Mouse (Mus musculus) forebrain, embryonic 12.5 days (tissue): ENCODE results near the gene Adk. TPM values are rescaled to one million over a fixed set of nuclear protein-coding genes. Genes with fewer than 3 reads are reported as not detected.

Experiments
- ATAC-seq: fragments of 200-750 bp; cut with Nextera tagmentation; 2 replicates; pipeline ENCODE4 v1.8.0; 2017; ENCODE audit warnings: moderate TSS enrichment; ENCODE audit not compliant: low FRiP score
- H3K27ac ChIP-seq: fragments of 300-500 bp; sonication (generic); 2 replicates; pipeline ENCODE4 v1.5.1; 2016; ENCODE audit warnings: mild to moderate bottlenecking
- H3K27me3 ChIP-seq: fragments of 300-500 bp; sonication (generic); 2 replicates; pipeline ENCODE4 v1.6.1; 2016; ENCODE audit warnings: mild to moderate bottlenecking
- H3K36me3 ChIP-seq: fragments of 300-500 bp; sonication (generic); replicated peaks from 2 replicates; pipeline ENCODE4 v1.6.1; 2016; ENCODE audit warnings: mild to moderate bottlenecking
- H3K4me1 ChIP-seq: fragments of 300-500 bp; sonication (generic); 2 replicates; pipeline ENCODE4 v1.6.1; 2016
- H3K4me2 ChIP-seq: fragments of 300-500 bp; sonication (generic); 2 replicates; pipeline ENCODE4 v1.6.1; 2016; ENCODE audit warnings: mild to moderate bottlenecking, moderate library complexity
- H3K4me3 ChIP-seq: fragments of 300-500 bp; sonication (generic); replicated peaks from 2 replicates; pipeline ENCODE4 v1.5.1; 2016; ENCODE audit warnings: mild to moderate bottlenecking
- H3K9ac ChIP-seq: fragments of 300-500 bp; sonication (generic); 2 replicates; pipeline ENCODE4 v1.6.1; 2016; ENCODE audit warnings: mild to moderate bottlenecking
- H3K9me3 ChIP-seq: fragments of 300-500 bp; sonication (generic); 2 replicates; pipeline ENCODE4 v1.6.1; 2016
- WGBS: fragments of 180-500 bp; shearing (Covaris S2); methylation state at CpG from one replicate; pipeline ENCODE4 v1.1.7; 2016; 5-methylcytosine and 5-hydroxymethylcytosine counted together
- polyA plus RNA-seq: library from polyadenylated mRNA; unstranded; fragments of >200 nt; fragmentation: Nextera tagmentation; extraction: Ambion mirVana; gene quantifications from 2 replicates; pipeline ENCODE4 v1.2.1, GENCODE M21; 2016

Adk gene
- polyA plus RNA-seq, 1 experiment from 2014 or later, result 117 TPM

DNA sequence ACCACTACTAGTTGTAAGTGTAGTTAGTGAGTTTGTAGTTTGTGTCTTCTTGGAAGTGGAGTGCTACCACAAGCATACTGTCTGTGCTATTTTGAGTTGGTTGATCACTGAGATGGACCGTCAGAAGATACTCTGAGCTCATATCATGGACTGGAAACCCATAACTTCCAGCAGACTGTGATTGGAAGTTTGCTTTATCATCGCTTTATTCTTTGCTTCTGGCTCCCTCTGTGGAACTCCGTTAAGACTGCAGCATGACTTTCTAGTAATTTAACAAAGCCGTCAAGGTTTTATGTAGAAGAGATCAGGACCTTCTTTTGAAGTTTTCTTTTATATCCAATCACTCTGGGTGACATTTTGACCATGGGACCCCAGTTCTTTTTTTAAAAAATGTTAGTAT, 58.1 kb downstream of the Adk start:
- no peak for ATAC-seq

DNA sequence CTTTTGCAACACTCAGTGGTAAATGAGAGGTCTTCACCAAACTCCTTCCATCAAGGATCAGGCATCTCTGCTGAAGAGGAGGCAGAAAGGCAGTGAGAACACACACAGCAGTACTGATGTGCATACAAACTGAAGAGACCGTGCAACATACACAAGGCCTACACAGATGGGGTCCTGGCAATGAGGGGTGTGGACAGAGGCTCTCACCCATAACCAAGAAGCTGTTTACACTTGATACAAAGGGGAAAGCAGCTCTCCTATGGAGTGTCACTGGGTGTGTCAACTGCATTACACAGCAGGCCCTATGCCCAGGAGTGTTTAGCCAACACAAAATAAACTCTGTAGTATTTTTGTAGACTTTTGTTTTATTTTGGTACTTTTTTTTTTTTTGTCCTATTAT, 59.1 kb downstream of the Adk start:
- WGBS, result 96% methylated on average over 1 of the region's 1 CpGs
- H3K36me3 ChIP-seq, result no peaks in the 10 kb centered on the region
- no peak overlapping the region for H3K4me3 ChIP-seq
- no peak overlapping the region for H3K9ac ChIP-seq
- ATAC-seq, result no peak
- H3K27ac ChIP-seq, result no peak overlapping the region
- no peaks in the 10 kb centered on the region for H3K4me1 ChIP-seq
- no peak overlapping the region for H3K4me2 ChIP-seq
- H3K9me3 ChIP-seq, result no peaks in the 10 kb centered on the region
- no peaks in the 10 kb centered on the region for H3K27me3 ChIP-seq

More for the DNA sequence above, 58.1 kb downstream of the Adk start:
- H3K9me3 ChIP-seq, result no peaks in the 10 kb centered on the region
- no peaks in the 10 kb centered on the region for H3K27me3 ChIP-seq
- H3K9ac ChIP-seq, result no peak overlapping the region
- H3K36me3 ChIP-seq, result no peaks in the 10 kb centered on the region
- no peaks in the 10 kb centered on the region for H3K4me1 ChIP-seq
- H3K4me3 ChIP-seq, result no peak overlapping the region
- H3K4me2 ChIP-seq, result no peak overlapping the region
- WGBS, result 92% methylated on average over 4 of the region's 4 CpGs
- H3K27ac ChIP-seq, result no peak overlapping the region

DNA sequence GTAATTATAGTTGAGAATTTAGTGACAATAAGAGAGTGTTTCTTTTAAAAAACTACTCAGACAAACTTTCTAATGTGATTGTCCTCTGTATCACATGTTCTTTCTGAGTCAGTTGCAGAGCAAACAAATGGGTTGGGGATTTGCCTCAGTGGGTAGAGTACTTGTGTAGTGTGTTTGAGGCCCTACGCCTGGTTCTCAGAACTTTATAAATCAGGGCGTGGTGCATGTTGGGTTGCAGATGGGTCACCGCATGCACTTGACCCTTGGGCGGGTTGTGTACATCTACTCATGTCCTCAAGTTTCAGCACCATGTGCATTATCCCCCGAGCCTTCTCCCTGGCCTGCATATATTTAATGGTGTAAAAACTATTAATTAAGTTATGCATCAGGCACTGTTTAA, 59.8 kb downstream of the Adk start:
- no peaks in the 10 kb centered on the region for H3K4me1 ChIP-seq
- H3K27ac ChIP-seq, result no peak overlapping the region
- 92% methylated on average over 5 of the region's 5 CpGs for WGBS
- no peak overlapping the region for H3K9ac ChIP-seq
- H3K27me3 ChIP-seq, result no peaks in the 10 kb centered on the region
- ATAC-seq, result no peak
- H3K4me2 ChIP-seq, result no peak overlapping the region
- no peaks in the 10 kb centered on the region for H3K36me3 ChIP-seq
- H3K9me3 ChIP-seq, result no peaks in the 10 kb centered on the region
- no peak overlapping the region for H3K4me3 ChIP-seq

DNA sequence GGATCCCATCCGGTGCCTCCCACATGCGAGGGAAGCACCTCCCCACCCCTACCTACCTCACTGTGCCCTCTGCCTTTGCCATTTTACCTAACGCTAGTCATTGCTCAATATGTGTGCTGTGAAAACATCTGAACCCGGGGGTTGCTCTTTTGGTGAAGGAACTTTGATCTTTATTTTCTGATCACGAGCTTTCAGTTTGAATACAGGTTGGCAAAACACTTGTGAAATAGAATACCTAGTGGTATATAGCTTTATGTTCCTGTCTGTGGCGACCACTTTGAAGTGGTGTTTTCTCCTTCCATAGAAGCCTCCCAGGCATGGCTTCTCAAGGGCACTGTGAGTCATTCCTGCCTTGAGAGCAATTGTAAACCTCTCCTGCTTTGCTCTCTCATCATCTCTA, 60.4 kb downstream of the Adk start:
- Histone ChIP-seq H3K9ac (no peak overlapping the region), H3K4me2 (no peak overlapping the region), H3K9me3 (no peaks in the 10 kb centered on the region), H3K4me1 (no peaks in the 10 kb centered on the region), H3K36me3 (no peaks in the 10 kb centered on the region), H3K4me3 (no peak overlapping the region), H3K27ac (no peak overlapping the region), H3K27me3 (no peaks in the 10 kb centered on the region)
- ATAC-seq, result no peak
- WGBS, result 89% methylated on average over 6 of the region's 6 CpGs

DNA sequence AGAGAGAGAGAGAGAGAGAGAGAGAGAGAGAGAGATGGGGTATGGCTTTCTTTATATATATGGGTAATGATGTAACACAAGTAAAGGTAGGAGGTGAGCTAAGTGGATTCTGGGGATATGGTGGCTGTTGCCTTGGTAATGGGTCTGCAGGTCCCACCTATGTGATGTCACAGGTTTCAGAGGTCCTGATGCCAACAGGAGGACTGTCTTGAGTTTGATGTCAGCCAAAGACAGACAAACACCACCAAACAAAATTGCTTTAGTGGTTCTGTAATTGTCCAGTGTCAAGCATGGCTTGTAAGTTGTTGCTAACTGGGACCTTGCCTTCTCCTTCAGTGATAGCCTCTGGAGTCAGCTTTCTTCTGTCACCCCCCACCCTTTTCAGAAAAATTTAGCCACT, 62.0 kb downstream of the Adk start:
- Histone ChIP-seq H3K4me1 (no peaks in the 10 kb centered on the region), H3K4me3 (no peak overlapping the region), H3K4me2 (no peak overlapping the region), H3K9ac (no peak overlapping the region), H3K27me3 (no peaks in the 10 kb centered on the region), H3K27ac (no peak overlapping the region), H3K9me3 (no peaks in the 10 kb centered on the region), H3K36me3 (no peaks in the 10 kb centered on the region)
- no peak for ATAC-seq

DNA sequence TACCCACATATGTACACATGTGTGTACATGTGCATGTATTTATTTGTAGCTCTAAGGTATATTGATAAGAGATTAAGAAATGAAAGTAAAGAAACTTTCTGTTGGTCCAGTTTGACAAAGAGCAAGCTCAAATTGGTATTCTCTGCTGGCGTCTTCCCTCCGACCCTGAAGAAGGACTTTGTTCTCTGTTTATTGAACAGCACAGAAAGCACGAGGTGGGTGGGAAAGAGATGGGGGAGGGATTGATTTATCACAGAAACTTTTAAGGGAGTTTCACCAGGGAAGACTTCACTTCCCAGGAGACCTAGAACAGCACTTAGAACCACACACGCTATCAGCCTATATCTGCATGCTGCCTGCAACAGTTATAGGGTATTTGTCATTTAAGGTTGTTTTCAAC, 62.9 kb downstream of the Adk start:
- WGBS, result 62% methylated on average over 4 of the region's 4 CpGs
- no peak overlapping the region for H3K27ac ChIP-seq
- no peak overlapping the region for H3K9ac ChIP-seq
- H3K4me3 ChIP-seq, result no peak overlapping the region
- no peaks in the 10 kb centered on the region for H3K27me3 ChIP-seq
- H3K4me1 ChIP-seq, result no peaks in the 10 kb centered on the region
- no peaks in the 10 kb centered on the region for H3K36me3 ChIP-seq
- ATAC-seq, result no peak
- H3K9me3 ChIP-seq, result no peaks in the 10 kb centered on the region
- no peak overlapping the region for H3K4me2 ChIP-seq

DNA sequence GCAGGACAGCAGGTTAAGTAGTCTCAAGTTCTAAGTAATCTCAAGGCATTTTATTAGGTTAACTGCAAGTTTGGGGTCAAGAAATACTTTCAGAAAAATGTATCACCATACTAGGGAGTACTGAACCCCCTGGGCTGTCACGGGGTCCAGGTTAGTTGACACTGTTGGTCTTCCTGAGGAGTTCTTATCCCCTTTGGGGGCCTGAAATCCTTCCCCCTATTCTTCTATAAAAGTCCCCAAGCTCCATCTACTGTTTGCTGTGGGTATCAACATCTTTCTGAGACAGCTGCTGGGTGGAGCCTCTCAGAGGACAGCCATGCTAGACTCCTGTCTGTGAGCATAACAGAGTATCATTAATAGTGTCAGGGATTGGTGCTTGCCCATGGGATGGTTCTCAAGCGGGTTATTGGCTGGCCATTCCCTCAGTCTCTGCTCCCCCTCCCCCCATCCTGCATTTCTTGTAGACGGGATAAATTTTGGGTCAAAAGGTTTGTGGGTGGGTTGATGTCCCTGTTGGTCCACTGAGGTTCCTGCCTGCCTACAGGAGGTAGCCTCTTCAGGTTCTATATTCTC, 63.6 kb downstream of the Adk start:
- Histone ChIP-seq H3K9ac (no peak overlapping the region), H3K9me3 (no peaks in the 10 kb centered on the region), H3K36me3 (no peaks in the 10 kb centered on the region), H3K27ac (no peak overlapping the region), H3K4me1 (no peaks in the 10 kb centered on the region), H3K4me2 (no peak overlapping the region), H3K27me3 (no peaks in the 10 kb centered on the region), H3K4me3 (no peak overlapping the region)
- WGBS, result 75% methylated on average over 3 of the region's 3 CpGs
- ATAC-seq, result no peak

DNA sequence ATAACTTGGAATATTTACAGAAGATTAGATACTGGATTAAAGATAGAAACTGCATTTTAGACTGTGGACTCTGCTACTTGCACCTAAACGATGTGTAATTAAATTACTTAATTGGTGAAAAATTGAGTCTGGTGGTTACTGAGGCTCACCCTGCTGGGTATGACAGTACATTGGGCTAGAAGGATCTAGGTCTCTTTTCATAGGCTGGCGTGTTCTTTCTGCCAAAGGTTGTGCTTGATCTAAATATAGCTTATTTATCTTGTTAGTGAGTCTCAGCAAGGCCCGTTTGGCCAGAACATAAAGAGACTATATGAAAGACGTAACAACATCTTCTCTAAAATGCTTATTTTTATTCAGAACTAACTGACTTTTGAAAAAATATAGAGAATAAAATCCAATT, 65.7 kb downstream of the Adk start:
- WGBS, result 71% methylated on average over 4 of the region's 4 CpGs
- H3K36me3 ChIP-seq, result no peaks in the 10 kb centered on the region
- no peaks in the 10 kb centered on the region for H3K27me3 ChIP-seq
- no peak overlapping the region for H3K9ac ChIP-seq
- H3K27ac ChIP-seq, result no peak overlapping the region
- no peak overlapping the region for H3K4me2 ChIP-seq
- no peaks in the 10 kb centered on the region for H3K9me3 ChIP-seq
- no peak overlapping the region for H3K4me3 ChIP-seq
- ATAC-seq, result no peak
- H3K4me1 ChIP-seq, result no peaks in the 10 kb centered on the region

DNA sequence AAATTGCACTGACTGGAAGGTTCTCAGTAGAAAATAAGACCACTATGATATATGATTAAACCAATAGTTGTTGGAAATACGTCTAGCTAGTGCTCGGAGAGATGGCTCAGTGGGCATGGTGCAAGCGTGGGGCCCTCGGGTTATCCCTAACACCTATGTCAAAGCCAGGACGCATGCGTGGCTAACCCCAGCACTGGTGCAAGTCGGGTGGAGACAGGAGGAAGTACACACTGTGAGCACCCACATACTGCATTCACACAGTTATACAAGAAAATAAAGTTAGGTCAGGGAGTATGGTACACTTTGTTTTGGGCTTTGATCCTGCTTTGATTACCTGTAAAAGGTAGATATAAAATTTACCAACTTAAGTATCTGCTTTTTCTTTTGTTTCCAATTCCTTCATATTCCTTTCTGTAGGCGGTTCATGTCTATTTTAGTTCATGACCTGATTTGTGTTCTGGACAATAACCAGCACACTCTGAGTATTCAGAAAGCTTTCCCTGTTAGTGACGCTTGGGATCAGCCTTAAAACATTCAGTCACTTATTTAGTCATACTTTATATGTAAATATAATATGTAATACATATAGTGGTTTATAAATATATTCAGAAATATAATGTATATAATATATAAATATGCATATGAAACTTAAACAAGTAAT, 67.4 kb downstream of the Adk start:
- Histone ChIP-seq H3K4me2 (no peak overlapping the region), H3K36me3 (no peaks in the 10 kb centered on the region)
- 85% methylated on average over 9 of the region's 9 CpGs for WGBS

DNA sequence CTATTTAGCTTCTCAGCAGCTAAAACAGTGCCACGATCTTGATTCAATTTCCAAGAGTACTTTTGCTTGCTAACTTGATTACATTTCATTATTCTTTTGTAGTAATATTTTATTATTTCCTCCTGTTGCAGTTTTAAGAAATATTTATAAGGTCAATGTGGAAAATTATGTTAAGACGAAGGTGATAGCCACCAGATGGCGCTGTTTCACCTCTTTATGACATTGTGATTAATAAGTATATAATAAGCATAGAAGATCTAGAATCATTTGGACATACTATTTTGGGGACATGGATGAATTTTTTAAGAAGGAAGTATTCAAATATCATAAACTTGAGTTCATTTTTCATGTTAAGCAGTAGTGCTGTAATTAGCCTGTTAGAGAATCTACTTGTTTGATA, 68.1 kb downstream of the Adk start:
- Histone ChIP-seq H3K4me1 (no peaks in the 10 kb centered on the region), H3K27ac (no peak overlapping the region), H3K36me3 (no peaks in the 10 kb centered on the region), H3K27me3 (no peaks in the 10 kb centered on the region), H3K4me3 (no peak overlapping the region), H3K9ac (no peak overlapping the region), H3K4me2 (no peak overlapping the region), H3K9me3 (no peaks in the 10 kb centered on the region)
- 35% methylated on average over 3 of the region's 3 CpGs for WGBS
- no peak for ATAC-seq

More for the DNA sequence above, 67.4 kb downstream of the Adk start:
- Histone ChIP-seq H3K9me3 (no peaks in the 10 kb centered on the region), H3K27me3 (no peaks in the 10 kb centered on the region), H3K4me3 (no peak overlapping the region), H3K27ac (no peak overlapping the region), H3K9ac (no peak overlapping the region), H3K4me1 (no peaks in the 10 kb centered on the region)
- no peak for ATAC-seq

DNA sequence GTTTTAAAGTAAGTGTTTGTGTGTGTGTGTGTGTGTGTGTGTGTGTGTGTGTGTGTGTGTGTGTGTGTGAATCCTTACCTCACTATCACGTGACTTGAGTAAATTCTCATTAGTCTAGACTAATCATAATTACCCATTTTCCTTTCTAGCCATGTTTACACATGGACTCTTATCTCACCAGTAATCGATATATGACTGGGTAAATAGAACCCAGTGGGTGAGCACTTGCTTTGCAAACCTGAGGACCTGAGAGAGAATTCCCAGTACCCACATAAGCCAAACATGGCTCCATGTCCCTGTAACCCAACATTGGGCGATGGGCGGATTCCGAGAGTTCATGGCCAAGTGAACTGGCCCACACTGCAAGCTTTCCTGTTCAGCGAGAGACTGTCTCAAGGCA, 74.8 kb downstream of the Adk start:
- H3K4me2 ChIP-seq, result no peak overlapping the region
- H3K4me3 ChIP-seq, result no peak overlapping the region
- no peaks in the 10 kb centered on the region for H3K4me1 ChIP-seq
- H3K36me3 ChIP-seq, result no peaks in the 10 kb centered on the region
- WGBS, result 93% methylated on average over 6 of the region's 6 CpGs
- no peaks in the 10 kb centered on the region for H3K27me3 ChIP-seq
- no peak overlapping the region for H3K27ac ChIP-seq
- H3K9me3 ChIP-seq, result no peaks in the 10 kb centered on the region
- ATAC-seq, result no peak
- no peak overlapping the region for H3K9ac ChIP-seq

DNA sequence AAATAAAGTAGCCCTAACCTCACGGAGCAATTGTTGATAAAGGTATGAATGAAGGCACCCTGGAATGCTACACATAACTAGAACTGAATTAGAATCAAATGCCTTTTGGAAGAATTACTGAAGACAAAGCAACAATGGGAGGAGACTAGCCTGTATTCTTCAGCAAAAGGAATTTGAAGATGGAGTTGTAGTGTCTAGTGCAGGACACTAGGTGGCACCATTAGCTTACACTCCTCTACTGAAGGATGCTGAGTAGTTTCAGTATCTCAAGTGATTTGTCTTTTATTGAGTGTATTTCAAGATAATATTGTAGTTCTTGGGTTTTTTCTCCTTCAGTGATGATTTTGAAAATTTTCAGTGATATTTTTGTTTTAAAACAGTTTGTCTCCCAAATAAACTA, 84.5 kb downstream of the Adk start:
- Histone ChIP-seq H3K4me1 (no peaks in the 10 kb centered on the region; the same call in 1 of the 2 replicates), H3K9ac (no peak overlapping the region), H3K9me3 (no peaks in the 10 kb centered on the region), H3K27ac (no peak overlapping the region), H3K27me3 (no peaks in the 10 kb centered on the region), H3K4me2 (no peak overlapping the region), H3K4me3 (no peak overlapping the region), H3K36me3 (no peaks in the 10 kb centered on the region)
- WGBS, result 32% methylated on average over 1 of the region's 1 CpGs
- peak; percentile 60; the same call in 1 of the 2 replicates for ATAC-seq

DNA sequence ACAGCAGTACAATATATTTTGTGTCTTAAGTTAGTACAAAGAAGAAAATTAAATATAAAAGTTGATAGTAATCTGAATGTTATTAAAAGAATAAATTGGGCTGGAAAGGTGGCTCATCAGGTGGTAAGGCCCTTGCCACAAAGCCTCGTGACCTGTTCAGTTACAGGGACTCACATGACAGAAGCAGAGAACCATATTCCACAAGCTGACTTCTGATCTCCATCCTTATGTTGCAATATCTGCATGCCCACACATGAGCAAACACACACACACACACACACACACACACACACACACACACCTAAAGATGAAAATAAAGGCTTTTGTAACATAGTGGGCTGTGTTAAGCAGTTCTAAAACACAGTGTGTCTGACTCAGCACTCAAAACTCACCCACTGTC, 90.2 kb downstream of the Adk start:
- WGBS, result 76% methylated on average over 1 of the region's 1 CpGs
- ATAC-seq, result no peak
- Histone ChIP-seq H3K9ac (no peak overlapping the region), H3K4me1 (peaks cover 3% of the 10 kb centered on the region; the same call in 1 of the 2 replicates), H3K36me3 (no peaks in the 10 kb centered on the region), H3K27me3 (no peaks in the 10 kb centered on the region), H3K4me3 (no peak overlapping the region), H3K9me3 (no peaks in the 10 kb centered on the region), H3K27ac (peak overlapping the region; percentile 75), H3K4me2 (no peak overlapping the region)
